Mouse (Mus musculus) urinary bladder, postnatal 25 days (tissue): ENCODE measurements around the gene Gm49510.

ENCODE experiments used
- DNase-seq: peaks from one replicate; pipeline ENCODE4 v3.0.0; 2022; ENCODE audit warnings: low spot score

Gm49510 gene

GRCm38 (mm10) chr15:78947657-78948056, 48.2 kb downstream of the Gm49510 start, which contains the start of gene Triobp:
Gene Triobp (plus strand): TSS chr15:78947724.
- DNase-seq: peak; percentile 72

- DNase-seq: no peak
Measured at GRCm38 (mm10) chr15:78948152-78948725, 48.8 kb downstream of the Gm49510 start.

- no peak for DNase-seq
Measured at GRCm38 (mm10) chr15:78948883-78949282, 49.4 kb downstream of the Gm49510 start.

GRCm38 (mm10) chr15:78955663-78956062, 56.2 kb downstream of the Gm49510 start:
- DNase-seq: no peak

GRCm38 (mm10) chr15:78956351-78956750, 56.9 kb downstream of the Gm49510 start:
- no peak for DNase-seq

- no peak for DNase-seq
Measured at GRCm38 (mm10) chr15:78957021-78957420, 57.6 kb downstream of the Gm49510 start.

GRCm38 (mm10) chr15:78959537-78959936, 60.1 kb downstream of the Gm49510 start:
- no peak for DNase-seq

- DNase-seq: peak; percentile 56
Measured at GRCm38 (mm10) chr15:78960088-78960487, 60.6 kb downstream of the Gm49510 start.

- peak; percentile 67 for DNase-seq
Measured at GRCm38 (mm10) chr15:78962885-78963284, 63.4 kb downstream of the Gm49510 start.
